Mouse (Mus musculus): ENCODE measurements around the gene Zfp872. TPM values are rescaled to one million over a fixed set of nuclear protein-coding genes. Genes with fewer than 3 reads are reported as not detected.

The Zfp872 gene
- polyA plus RNA-seq, 1 experiment, result not detected

DNA sequence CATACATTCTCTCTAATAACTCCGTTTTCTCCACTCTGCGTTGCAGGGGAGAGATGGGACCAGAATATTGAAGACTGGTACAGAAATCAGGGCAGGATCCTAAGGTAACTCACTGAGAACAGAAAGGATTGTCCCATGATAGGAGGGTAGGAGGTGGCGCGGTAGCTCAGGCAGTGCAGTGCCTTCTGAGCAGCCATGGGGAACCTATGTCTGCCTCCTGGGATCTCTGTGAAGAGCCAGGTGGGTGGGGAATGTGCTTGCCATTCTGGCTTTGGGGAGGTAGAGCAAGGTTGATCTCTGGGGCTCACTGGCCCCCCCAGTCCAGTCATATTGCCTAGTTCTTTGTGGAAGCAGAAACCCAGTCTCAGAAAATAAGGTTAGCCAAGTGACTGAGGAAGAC lies 20.1 kb upstream of the Zfp872 start:
- Histone ChIP-seq H3K4me3 (replicated peaks) (no peak overlapping the region), H3K27me3 (replicated peaks) (no peaks in the 10 kb centered on the region), H3K36me3 (replicated peaks; ENCODE audit: low read length) (no peaks in the 10 kb centered on the region), H3K9me3 (peaks cover 16% of the 10 kb centered on the region), H3K4me1 (no peaks in the 10 kb centered on the region)
- no peak for TF ChIP-seq GATA1 (IDR thresholded peaks at IDR 0.05; ENCODE audit: borderline replicate concordance, low read length)
- TF ChIP-seq FLI1 (IDR thresholded peaks at IDR 0.05; ENCODE audit: low read length), result no peak

- no peaks in the 10 kb centered on the region for H3K36me3 ChIP-seq (replicated peaks; ENCODE audit: low read length)
- H3K9me3 ChIP-seq, result peaks cover 16% of the 10 kb centered on the region
- no peak overlapping the region for H3K4me3 ChIP-seq (replicated peaks)
- no peaks in the 10 kb centered on the region for H3K4me1 ChIP-seq
- no peak for TF ChIP-seq GATA1 (IDR thresholded peaks at IDR 0.05; ENCODE audit: borderline replicate concordance, low read length)
- no peak for TF ChIP-seq FLI1 (IDR thresholded peaks at IDR 0.05; ENCODE audit: low read length)
- H3K27me3 ChIP-seq (replicated peaks), result no peaks in the 10 kb centered on the region
Observed at GRCm38 (mm10) chr9:22169327-22169726, 18.6 kb upstream of the Zfp872 start.

DNA sequence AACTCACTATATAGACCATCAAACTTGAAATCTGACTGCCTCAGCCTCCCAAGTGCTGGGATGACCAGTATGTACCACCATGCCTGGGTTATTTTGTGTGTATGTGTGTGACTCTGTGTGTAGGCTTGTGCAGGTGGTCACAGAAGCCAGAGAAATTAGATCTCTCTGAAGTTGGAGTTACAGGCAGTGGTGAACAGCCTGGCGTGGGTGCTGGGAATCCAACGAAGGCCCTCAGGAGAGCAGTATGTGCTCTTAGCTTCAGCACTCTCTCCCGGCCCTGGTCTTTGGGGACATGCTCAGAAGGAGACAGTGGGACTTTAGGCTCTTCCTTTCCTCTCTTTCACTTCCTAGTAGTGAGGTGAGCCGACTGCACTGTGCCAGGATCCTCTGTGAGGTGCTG lies 15.6 kb upstream of the Zfp872 start:
- no peak overlapping the region for H3K4me3 ChIP-seq (replicated peaks)
- no peaks in the 10 kb centered on the region for H3K4me1 ChIP-seq
- no peaks in the 10 kb centered on the region for H3K36me3 ChIP-seq (replicated peaks; ENCODE audit: low read length)
- H3K9me3 ChIP-seq, result peaks cover 13% of the 10 kb centered on the region
- TF ChIP-seq GATA1 (IDR thresholded peaks at IDR 0.05; ENCODE audit: borderline replicate concordance, low read length), result no peak
- no peak for TF ChIP-seq FLI1 (IDR thresholded peaks at IDR 0.05; ENCODE audit: low read length)
- H3K27me3 ChIP-seq (replicated peaks), result no peaks in the 10 kb centered on the region

DNA sequence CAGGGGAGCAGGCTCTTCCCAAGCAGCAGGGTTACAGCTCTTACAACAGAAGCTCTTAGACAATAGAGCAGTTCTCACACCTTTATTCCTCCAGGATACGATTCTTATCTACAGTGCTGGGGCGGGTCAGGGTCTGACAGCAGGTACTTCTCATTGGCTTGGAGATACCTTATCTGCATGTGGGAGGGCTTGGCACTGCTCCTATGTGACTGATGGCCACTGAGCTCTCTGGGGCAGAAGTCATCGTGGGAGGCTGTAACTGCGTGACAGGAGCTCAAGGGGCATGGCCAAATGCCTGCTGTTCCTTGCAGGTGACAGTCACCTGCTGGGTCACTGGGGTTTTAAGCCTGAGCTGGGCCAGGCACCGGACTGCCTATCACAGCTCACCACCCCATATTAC lies 8.5 kb downstream of the Zfp872 start:
- peaks cover 43% of the 10 kb centered on the region for H3K9me3 ChIP-seq
- TF ChIP-seq FLI1 (IDR thresholded peaks at IDR 0.05; ENCODE audit: low read length) (no peak), GATA1 (IDR thresholded peaks at IDR 0.05; ENCODE audit: borderline replicate concordance, low read length) (no peak)
- H3K4me3 ChIP-seq (replicated peaks), result no peak overlapping the region
- no peaks in the 10 kb centered on the region for H3K36me3 ChIP-seq (replicated peaks; ENCODE audit: low read length)
- peaks cover 5% of the 10 kb centered on the region for H3K27me3 ChIP-seq (replicated peaks)
- no peaks in the 10 kb centered on the region for H3K4me1 ChIP-seq

DNA sequence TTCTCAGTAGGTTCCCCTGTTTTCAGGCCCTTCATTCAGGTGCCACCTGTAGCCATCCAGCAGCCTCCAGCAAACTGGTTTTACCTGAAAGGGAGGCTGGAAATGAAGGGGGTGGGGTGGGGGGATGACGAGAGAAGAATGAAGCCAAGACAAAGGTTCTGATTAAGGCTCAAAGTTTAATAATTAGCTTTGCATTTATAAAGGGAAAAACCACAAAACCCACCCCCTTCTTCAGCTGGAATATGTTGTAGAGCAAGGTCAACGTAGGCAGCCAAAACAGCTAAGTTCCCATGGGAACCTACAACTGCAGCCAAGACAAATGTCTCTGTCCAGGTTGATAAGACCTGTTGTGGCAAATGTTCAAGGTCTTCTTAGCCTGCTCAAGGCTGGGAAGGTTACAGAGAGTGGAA lies 25.9 kb downstream of the Zfp872 start:
- H3K36me3 ChIP-seq (replicated peaks; ENCODE audit: low read length), result no peaks in the 10 kb centered on the region
- peaks cover 15% of the 10 kb centered on the region for H3K27me3 ChIP-seq (replicated peaks)
- TF ChIP-seq GATA1 (IDR thresholded peaks at IDR 0.05; ENCODE audit: borderline replicate concordance, low read length) (no peak), FLI1 (IDR thresholded peaks at IDR 0.05; ENCODE audit: low read length) (no peak)
- H3K4me3 ChIP-seq (replicated peaks), result no peak overlapping the region
- H3K4me1 ChIP-seq, result peaks cover 8% of the 10 kb centered on the region; the same call in 1 of the 2 replicates
- H3K9me3 ChIP-seq, result no peaks in the 10 kb centered on the region

GRCm38 (mm10) chr9:22214549-22214948 lies 26.7 kb downstream of the Zfp872 start:
- TF ChIP-seq GATA1 (IDR thresholded peaks at IDR 0.05; ENCODE audit: borderline replicate concordance, low read length) (no peak), FLI1 (IDR thresholded peaks at IDR 0.05; ENCODE audit: low read length) (no peak)
- Histone ChIP-seq H3K4me3 (replicated peaks) (no peak overlapping the region), H3K36me3 (replicated peaks; ENCODE audit: low read length) (no peaks in the 10 kb centered on the region), H3K4me1 (peaks cover 8% of the 10 kb centered on the region; the same call in 1 of the 2 replicates), H3K9me3 (no peaks in the 10 kb centered on the region), H3K27me3 (replicated peaks) (peaks cover 19% of the 10 kb centered on the region)

- H3K4me3 ChIP-seq (replicated peaks), result no peak overlapping the region
- no peaks in the 10 kb centered on the region for H3K36me3 ChIP-seq (replicated peaks; ENCODE audit: low read length)
- peaks cover 21% of the 10 kb centered on the region for H3K27me3 ChIP-seq (replicated peaks)
- H3K4me1 ChIP-seq, result peaks cover 8% of the 10 kb centered on the region; the same call in 1 of the 2 replicates
- TF ChIP-seq GATA1 (IDR thresholded peaks at IDR 0.05; ENCODE audit: borderline replicate concordance, low read length), result no peak
- TF ChIP-seq FLI1 (IDR thresholded peaks at IDR 0.05; ENCODE audit: low read length), result no peak
- H3K9me3 ChIP-seq, result no peaks in the 10 kb centered on the region
Observed at GRCm38 (mm10) chr9:22216705-22217104, 28.8 kb downstream of the Zfp872 start.

DNA sequence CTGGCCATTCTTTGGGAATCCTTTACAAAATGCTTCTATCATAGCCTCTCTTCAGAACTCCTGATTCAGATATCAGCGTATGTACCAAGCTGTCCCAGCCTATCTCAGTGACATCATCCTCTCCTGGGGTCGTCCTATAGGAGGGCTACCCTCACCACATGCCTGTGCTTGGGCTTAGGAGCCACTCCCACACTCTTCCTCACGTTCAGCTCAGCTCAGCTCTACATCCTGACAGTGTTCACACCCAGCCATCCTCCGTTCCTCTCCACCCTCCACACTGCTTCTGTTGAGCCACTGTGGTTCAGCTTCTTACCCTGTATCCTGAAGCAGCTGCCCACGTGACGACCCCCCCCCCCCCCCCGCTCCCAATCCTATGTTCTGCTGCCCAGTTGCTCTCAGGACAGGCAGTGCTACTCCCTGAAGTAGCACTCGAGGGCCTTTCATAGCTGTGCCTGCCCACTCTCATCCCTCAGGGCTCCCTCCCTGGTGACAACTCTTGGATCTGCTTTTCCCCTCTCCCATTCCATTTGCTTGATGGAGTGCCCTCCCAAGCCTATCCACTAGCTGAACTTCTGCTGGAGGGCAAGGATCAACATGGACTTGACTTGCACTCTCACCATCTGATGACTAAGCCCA lies 30.1 kb downstream of the Zfp872 start:
- H3K4me3 ChIP-seq (replicated peaks), result peak overlapping the region; percentile 3
- TF ChIP-seq FLI1 (IDR thresholded peaks at IDR 0.05; ENCODE audit: low read length) (no peak), GATA1 (IDR thresholded peaks at IDR 0.05; ENCODE audit: borderline replicate concordance, low read length) (no peak)
- no peaks in the 10 kb centered on the region for H3K36me3 ChIP-seq (replicated peaks; ENCODE audit: low read length)
- H3K9me3 ChIP-seq, result no peaks in the 10 kb centered on the region
- peaks cover 8% of the 10 kb centered on the region; the same call in 1 of the 2 replicates for H3K4me1 ChIP-seq
- peaks cover 21% of the 10 kb centered on the region for H3K27me3 ChIP-seq (replicated peaks)

DNA sequence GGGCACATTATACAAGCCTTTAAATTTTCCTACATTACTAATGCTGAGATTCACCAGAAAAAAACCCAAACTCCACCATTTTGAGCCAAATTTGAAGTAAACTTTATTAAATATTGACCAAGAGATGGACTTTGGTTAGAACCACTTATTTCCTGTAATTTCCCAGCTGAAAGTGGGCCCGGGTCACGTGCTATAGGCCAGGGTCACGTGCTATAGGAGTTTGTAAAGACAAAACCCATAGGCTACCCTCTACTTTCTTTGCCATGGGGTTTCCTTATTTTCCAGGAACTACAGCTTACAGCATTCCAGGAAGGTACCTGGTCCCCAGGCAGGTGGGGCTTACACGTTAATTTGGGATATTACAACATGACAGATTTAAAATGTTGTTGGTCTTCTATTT lies 36.2 kb downstream of the Zfp872 start:
- Histone ChIP-seq H3K4me3 (replicated peaks) (no peak overlapping the region), H3K4me1 (peaks cover 6% of the 10 kb centered on the region; the same call in 1 of the 2 replicates), H3K36me3 (replicated peaks; ENCODE audit: low read length) (peaks cover 5% of the 10 kb centered on the region), H3K27me3 (replicated peaks) (peaks cover 5% of the 10 kb centered on the region), H3K9me3 (no peaks in the 10 kb centered on the region)
- TF ChIP-seq GATA1 (IDR thresholded peaks at IDR 0.05; ENCODE audit: borderline replicate concordance, low read length) (no peak), FLI1 (IDR thresholded peaks at IDR 0.05; ENCODE audit: low read length) (no peak)

DNA sequence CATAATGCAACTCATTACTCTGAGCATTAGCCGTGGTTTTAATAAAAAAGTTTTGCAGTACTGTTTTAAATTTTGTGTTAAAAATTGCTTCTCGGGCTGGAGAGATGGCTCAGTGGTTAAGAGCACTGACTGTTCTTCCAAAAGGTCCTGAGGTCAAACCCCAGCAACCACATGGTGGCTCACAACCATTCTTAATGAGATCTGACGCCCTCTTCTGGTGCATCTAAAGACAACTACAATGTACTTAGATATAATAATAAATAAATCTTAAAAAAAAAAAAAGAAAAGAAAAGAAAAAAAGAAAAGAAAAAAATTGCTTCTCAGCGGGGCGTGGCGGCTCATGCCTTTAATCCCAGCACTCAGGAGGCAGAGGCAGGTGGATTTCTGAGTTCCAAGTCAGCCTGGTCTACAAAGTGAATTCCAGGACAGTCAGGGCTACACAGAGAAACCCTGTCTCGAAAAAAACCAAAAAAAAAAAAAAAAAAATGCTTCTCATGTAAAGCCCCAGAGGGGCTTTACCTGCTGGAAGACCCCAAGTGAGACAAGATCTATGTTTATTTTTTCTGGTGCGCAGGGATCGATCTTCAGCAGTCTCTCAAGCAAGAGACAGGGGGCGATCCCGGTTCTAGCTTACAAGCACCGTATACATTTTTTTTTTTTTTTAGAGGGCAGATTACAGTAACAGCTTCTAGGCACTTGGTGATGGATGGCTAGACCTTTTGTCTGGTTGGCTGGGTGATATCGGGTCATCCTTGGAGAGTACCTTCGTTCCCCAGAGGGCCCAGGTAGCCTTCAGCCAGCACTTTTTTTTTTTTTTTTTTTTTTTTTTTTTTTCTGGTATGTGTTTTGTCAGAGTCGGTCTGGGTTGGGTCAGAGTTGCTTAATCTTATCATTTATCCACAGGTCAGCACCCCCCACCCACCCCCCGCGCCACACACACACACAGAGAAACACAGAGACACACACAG lies 36.9 kb downstream of the Zfp872 start:
- H3K4me3 ChIP-seq (replicated peaks), result peak overlapping the region; percentile 99
- no peaks in the 10 kb centered on the region for H3K9me3 ChIP-seq
- no peak for TF ChIP-seq FLI1 (IDR thresholded peaks at IDR 0.05; ENCODE audit: low read length)
- TF ChIP-seq GATA1 (IDR thresholded peaks at IDR 0.05; ENCODE audit: borderline replicate concordance, low read length), result no peak
- peaks cover 9% of the 10 kb centered on the region for H3K36me3 ChIP-seq (replicated peaks; ENCODE audit: low read length)
- H3K4me1 ChIP-seq, result peaks cover 6% of the 10 kb centered on the region; the same call in 1 of the 2 replicates
- H3K27me3 ChIP-seq (replicated peaks), result peaks cover 2% of the 10 kb centered on the region

Measured in megakaryocyte, embryonic 14.5 days (primary cell).